Mouse (Mus musculus): ENCODE measurements around the gene Mcm8. TPM values are rescaled to one million over a fixed set of nuclear protein-coding genes. Genes with fewer than 3 reads are reported as not detected.

The Mcm8 gene
- polyA plus RNA-seq, 1 experiment from 2014 or later = 10.5 TPM

DNA sequence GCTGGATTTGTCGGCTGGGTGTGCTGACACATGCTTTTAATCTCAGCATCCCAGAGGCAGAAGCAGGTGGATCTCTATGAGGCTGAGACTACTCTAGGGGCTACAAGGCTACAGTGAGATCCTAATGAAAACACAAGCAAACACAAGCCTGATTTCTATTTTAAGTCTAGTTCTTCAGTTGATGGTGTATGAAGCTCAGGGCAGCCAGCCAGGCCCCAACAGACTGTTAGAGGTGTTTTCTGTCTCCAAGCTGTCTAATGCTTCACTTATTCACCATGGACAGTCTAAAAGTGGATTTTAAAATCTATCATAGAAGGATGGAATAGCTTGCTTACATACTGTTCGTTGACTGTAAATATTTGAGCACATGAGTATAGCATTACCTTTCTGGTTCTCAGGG lies 45.5 kb downstream of the Mcm8 start:
- Histone ChIP-seq H3K36me3 (ENCODE audit: control insufficient read depth, insufficient read depth, low read length) (peaks cover 30% of the 10 kb centered on the region), H3K9ac (ENCODE audit: low read depth, low read length) (no peak overlapping the region), H3K4me3 (ENCODE audit: low read depth, low read length) (no peak overlapping the region), H3K4me1 (ENCODE audit: control insufficient read depth, insufficient read depth, low read length) (no peaks in the 10 kb centered on the region), H3K27ac (replicated peaks; ENCODE audit: low read depth, low read length) (no peak overlapping the region), H3K9me3 (ENCODE audit: control insufficient read depth, low read length) (no peaks in the 10 kb centered on the region), H3K27me3 (replicated peaks; ENCODE audit: control insufficient read depth, insufficient read depth, low read length) (no peaks in the 10 kb centered on the region), H3K4me2 (ENCODE audit: low read depth, low read length) (no peak overlapping the region)
- WGBS = 85% methylated on average over 2 of the region's 2 CpGs
- no peak for DNase-seq (ENCODE audit: low spot score)
- ATAC-seq (ENCODE audit: low read depth) = no peak

DNA sequence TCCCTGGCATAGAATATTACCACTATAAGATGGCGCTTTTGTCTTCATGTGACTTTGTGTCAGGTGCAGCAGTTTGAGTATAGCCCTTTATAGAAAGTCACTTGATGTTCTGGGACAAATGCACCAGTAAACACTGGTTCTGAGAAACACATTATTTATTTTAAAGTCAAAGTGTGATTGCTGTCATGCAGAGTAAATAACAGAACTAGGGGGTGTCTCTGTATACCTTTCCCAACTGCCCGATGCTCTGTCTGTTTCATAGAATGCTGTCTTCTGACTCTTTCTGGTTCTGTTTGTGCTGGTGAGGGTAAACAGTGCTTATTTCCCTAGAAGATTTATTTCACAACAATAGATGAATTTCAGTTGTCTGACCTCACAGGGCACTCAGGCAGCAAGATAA lies 47.4 kb downstream of the Mcm8 start:
- H3K9me3 ChIP-seq (ENCODE audit: control insufficient read depth, low read length) = no peaks in the 10 kb centered on the region
- DNase-seq (ENCODE audit: low spot score) (no peak), ATAC-seq (ENCODE audit: low read depth) (no peak)
- no peak overlapping the region for H3K4me3 ChIP-seq (ENCODE audit: low read depth, low read length)
- no peak overlapping the region for H3K4me2 ChIP-seq (ENCODE audit: low read depth, low read length)
- no peak overlapping the region for H3K9ac ChIP-seq (ENCODE audit: low read depth, low read length)
- WGBS = 91% methylated on average over 2 of the region's 2 CpGs
- H3K27ac ChIP-seq (replicated peaks; ENCODE audit: low read depth, low read length) = no peak overlapping the region
- H3K4me1 ChIP-seq (ENCODE audit: control insufficient read depth, insufficient read depth, low read length) = no peaks in the 10 kb centered on the region
- H3K27me3 ChIP-seq (replicated peaks; ENCODE audit: control insufficient read depth, insufficient read depth, low read length) = no peaks in the 10 kb centered on the region
- H3K36me3 ChIP-seq (ENCODE audit: control insufficient read depth, insufficient read depth, low read length) = peaks cover 37% of the 10 kb centered on the region

DNA sequence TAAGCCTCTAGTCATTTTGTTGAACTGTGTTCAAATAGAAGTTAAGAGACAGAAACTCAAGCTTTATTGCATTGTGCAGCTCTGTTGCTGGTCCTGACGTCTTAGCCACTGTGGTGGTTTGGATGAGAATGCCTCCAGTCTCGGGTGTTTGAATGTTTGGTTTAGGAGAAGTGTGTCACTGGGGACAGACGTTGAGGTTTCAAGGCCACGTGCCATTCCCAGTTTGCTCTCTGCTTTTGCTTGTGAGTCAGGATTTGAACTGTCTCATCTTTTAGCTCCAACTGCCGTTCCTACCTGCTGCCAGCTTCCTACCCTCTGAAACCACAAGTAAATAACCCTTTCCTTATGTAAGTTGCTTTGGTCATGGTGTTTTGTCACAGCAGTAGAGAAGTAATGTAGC lies 51.6 kb downstream of the Mcm8 start:
- DNase-seq (ENCODE audit: low spot score) = no peak
- no peak overlapping the region for H3K4me3 ChIP-seq (ENCODE audit: low read depth, low read length)
- H3K27me3 ChIP-seq (replicated peaks; ENCODE audit: control insufficient read depth, insufficient read depth, low read length) = no peaks in the 10 kb centered on the region
- no peak overlapping the region for H3K9ac ChIP-seq (ENCODE audit: low read depth, low read length)
- H3K4me2 ChIP-seq (ENCODE audit: low read depth, low read length) = no peak overlapping the region
- peaks cover 32% of the 10 kb centered on the region; the same call in 1 of the 2 replicates for H3K36me3 ChIP-seq (ENCODE audit: control insufficient read depth, insufficient read depth, low read length)
- H3K9me3 ChIP-seq (ENCODE audit: control insufficient read depth, low read length) = no peaks in the 10 kb centered on the region
- 70% methylated on average over 5 of the region's 5 CpGs for WGBS
- no peak for ATAC-seq (ENCODE audit: low read depth)
- H3K27ac ChIP-seq (replicated peaks; ENCODE audit: low read depth, low read length) = no peak overlapping the region
- no peaks in the 10 kb centered on the region for H3K4me1 ChIP-seq (ENCODE audit: control insufficient read depth, insufficient read depth, low read length)

DNA sequence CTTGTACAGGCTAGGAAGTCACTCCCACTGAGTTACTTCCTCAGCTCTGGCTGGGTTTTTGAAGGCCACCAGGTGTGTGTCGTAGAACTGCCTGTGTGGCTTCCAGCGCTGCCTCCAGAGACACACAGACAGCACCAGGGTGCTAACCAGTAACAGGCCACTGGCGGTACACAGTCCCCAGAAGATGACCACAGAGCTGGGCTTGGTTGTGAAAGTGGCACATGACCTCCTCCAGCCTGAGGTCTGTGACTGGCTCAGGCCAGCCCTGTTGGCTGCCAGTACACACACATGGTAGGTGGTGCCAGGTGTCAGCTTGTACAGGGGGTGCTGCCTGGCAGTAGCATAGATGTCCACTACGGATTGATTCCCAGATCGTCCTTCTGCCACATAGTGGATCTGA lies 53.7 kb downstream of the Mcm8 start:
- Histone ChIP-seq H3K9me3 (ENCODE audit: control insufficient read depth, low read length) (no peaks in the 10 kb centered on the region), H3K27ac (replicated peaks; ENCODE audit: low read depth, low read length) (no peak overlapping the region), H3K27me3 (replicated peaks; ENCODE audit: control insufficient read depth, insufficient read depth, low read length) (no peaks in the 10 kb centered on the region), H3K9ac (ENCODE audit: low read depth, low read length) (no peak overlapping the region), H3K4me3 (ENCODE audit: low read depth, low read length) (no peak overlapping the region), H3K4me2 (ENCODE audit: low read depth, low read length) (no peak overlapping the region), H3K4me1 (ENCODE audit: control insufficient read depth, insufficient read depth, low read length) (no peaks in the 10 kb centered on the region), H3K36me3 (ENCODE audit: control insufficient read depth, insufficient read depth, low read length) (peaks cover 18% of the 10 kb centered on the region; the same call in 1 of the 2 replicates)
- 85% methylated on average over 5 of the region's 5 CpGs for WGBS
- no peak for ATAC-seq (ENCODE audit: low read depth)
- no peak for DNase-seq (ENCODE audit: low spot score)

DNA sequence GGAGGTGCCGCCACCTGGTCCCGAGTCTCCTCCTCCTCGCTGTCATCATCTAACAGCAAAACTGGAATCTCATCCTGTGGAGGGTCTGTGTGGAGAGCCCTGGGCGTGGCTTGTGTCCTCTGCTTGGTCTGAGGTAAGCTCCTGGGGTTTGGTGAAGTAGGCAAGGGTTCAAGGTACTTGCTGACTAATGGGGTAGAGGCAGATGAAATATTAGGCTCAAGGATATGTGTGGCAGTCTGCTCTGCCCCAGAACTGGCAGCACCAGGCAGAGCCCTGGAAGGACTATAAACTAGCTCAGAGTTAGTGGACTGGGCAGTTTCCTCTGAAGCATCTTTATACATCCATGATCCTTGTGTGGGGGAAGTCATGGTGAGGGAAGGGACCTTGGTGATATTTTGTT lies 54.3 kb downstream of the Mcm8 start:
- H3K9me3 ChIP-seq (ENCODE audit: control insufficient read depth, low read length) = no peaks in the 10 kb centered on the region
- no peak overlapping the region for H3K4me3 ChIP-seq (ENCODE audit: low read depth, low read length)
- H3K9ac ChIP-seq (ENCODE audit: low read depth, low read length) = no peak overlapping the region
- 77% methylated on average over 4 of the region's 4 CpGs for WGBS
- H3K4me1 ChIP-seq (ENCODE audit: control insufficient read depth, insufficient read depth, low read length) = no peaks in the 10 kb centered on the region
- peaks cover 15% of the 10 kb centered on the region; the same call in 1 of the 2 replicates for H3K36me3 ChIP-seq (ENCODE audit: control insufficient read depth, insufficient read depth, low read length)
- no peaks in the 10 kb centered on the region for H3K27me3 ChIP-seq (replicated peaks; ENCODE audit: control insufficient read depth, insufficient read depth, low read length)
- no peak overlapping the region for H3K27ac ChIP-seq (replicated peaks; ENCODE audit: low read depth, low read length)
- no peak overlapping the region for H3K4me2 ChIP-seq (ENCODE audit: low read depth, low read length)
- ATAC-seq (ENCODE audit: low read depth) (no peak), DNase-seq (ENCODE audit: low spot score) (no peak)

DNA sequence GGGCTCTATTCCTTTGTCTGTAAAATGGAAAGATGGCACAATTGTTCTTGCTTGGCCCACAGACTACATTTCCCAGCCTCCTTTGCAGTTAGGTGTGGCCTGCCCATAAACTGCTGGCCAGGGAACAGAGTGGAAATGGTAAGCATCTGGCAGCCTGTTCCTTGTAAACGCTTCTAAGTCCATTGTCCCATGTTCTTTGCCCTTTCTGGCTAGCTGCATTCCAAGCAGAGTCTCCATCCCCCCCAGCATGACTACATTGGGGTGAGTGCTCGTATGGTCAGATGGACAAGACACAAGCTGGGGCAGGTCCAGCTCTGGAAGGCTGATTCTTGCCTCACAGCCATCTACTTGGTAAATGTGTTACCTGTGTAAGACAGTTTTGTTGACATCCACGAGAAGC lies 55.7 kb downstream of the Mcm8 start:
- ATAC-seq (ENCODE audit: low read depth) (no peak), DNase-seq (ENCODE audit: low spot score) (no peak)
- Histone ChIP-seq H3K4me3 (ENCODE audit: low read depth, low read length) (no peak overlapping the region), H3K4me1 (ENCODE audit: control insufficient read depth, insufficient read depth, low read length) (no peaks in the 10 kb centered on the region), H3K27me3 (replicated peaks; ENCODE audit: control insufficient read depth, insufficient read depth, low read length) (no peaks in the 10 kb centered on the region), H3K4me2 (ENCODE audit: low read depth, low read length) (no peak overlapping the region), H3K27ac (replicated peaks; ENCODE audit: low read depth, low read length) (no peak overlapping the region), H3K9ac (ENCODE audit: low read depth, low read length) (no peak overlapping the region), H3K36me3 (ENCODE audit: control insufficient read depth, insufficient read depth, low read length) (peaks cover 7% of the 10 kb centered on the region; the same call in 1 of the 2 replicates), H3K9me3 (ENCODE audit: control insufficient read depth, low read length) (no peaks in the 10 kb centered on the region)
- 58% methylated on average over 3 of the region's 3 CpGs for WGBS

DNA sequence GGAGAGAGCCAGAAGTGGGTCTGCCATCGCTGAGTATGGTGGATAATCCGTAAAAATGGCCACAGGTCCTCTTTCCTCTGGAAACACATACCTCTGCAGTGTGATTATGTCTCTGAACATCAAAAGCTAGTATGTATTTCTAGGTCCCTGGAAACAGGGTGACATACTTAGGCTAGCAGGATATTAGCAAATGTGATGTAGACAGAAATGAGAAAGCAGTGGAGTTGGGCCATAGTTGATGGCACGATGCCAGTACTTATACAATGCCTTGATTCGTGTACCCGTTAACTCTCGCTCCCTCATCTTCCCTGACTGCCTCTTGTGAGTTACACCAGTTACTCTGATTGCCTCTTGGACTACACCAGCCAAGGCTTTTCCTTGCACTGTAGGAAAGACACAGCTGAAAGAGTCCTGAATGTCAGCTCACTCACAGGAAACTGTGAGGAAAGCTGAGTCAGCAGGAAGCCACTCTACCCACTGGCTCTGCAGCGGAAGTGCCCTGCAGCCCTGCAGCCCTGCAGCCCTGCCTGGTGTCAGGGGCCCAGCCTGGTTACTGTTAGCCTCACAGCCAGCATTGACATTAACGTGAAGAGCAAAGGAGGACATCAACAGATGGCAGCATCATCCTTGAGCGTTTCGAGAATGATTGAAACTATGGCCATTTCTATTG lies 57.9 kb downstream of the Mcm8 start:
- Histone ChIP-seq H3K4me2 (ENCODE audit: low read depth, low read length) (no peak overlapping the region), H3K4me1 (ENCODE audit: control insufficient read depth, insufficient read depth, low read length) (no peaks in the 10 kb centered on the region), H3K9ac (ENCODE audit: low read depth, low read length) (no peak overlapping the region), H3K36me3 (ENCODE audit: control insufficient read depth, insufficient read depth, low read length) (no peaks in the 10 kb centered on the region), H3K27me3 (replicated peaks; ENCODE audit: control insufficient read depth, insufficient read depth, low read length) (peaks cover 15% of the 10 kb centered on the region), H3K9me3 (ENCODE audit: control insufficient read depth, low read length) (no peaks in the 10 kb centered on the region), H3K4me3 (ENCODE audit: low read depth, low read length) (no peak overlapping the region), H3K27ac (replicated peaks; ENCODE audit: low read depth, low read length) (no peak overlapping the region)
- 77% methylated on average over 10 of the region's 10 CpGs for WGBS
- ATAC-seq (ENCODE audit: low read depth) (no peak), DNase-seq (ENCODE audit: low spot score) (no peak)

DNA sequence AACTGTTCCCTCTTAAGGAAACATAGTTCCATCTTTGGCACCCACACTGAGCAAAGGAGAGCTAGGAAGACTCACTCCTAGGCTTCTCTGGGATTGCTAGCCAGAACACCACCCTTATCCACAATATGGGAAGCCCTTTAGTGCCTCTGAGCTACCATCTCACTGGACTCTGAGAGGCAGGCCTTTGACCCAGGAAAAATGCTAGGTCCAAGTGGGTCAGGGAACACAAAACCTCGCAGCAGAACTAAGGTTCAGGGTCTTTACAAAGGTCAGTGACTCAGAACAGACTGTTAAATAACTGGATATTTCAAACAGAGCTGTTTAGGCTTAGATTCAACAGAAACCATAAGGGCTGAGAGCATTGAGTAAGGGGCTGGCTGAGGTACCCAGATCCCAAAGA lies 61.0 kb downstream of the Mcm8 start:
- no peaks in the 10 kb centered on the region for H3K36me3 ChIP-seq (ENCODE audit: control insufficient read depth, insufficient read depth, low read length)
- no peak overlapping the region for H3K4me3 ChIP-seq (ENCODE audit: low read depth, low read length)
- H3K9ac ChIP-seq (ENCODE audit: low read depth, low read length) = no peak overlapping the region
- H3K4me2 ChIP-seq (ENCODE audit: low read depth, low read length) = no peak overlapping the region
- ATAC-seq (ENCODE audit: low read depth) = no peak
- 62% methylated on average over 1 of the region's 1 CpGs for WGBS
- no peak for DNase-seq (ENCODE audit: low spot score)
- no peaks in the 10 kb centered on the region for H3K9me3 ChIP-seq (ENCODE audit: control insufficient read depth, low read length)
- H3K27me3 ChIP-seq (replicated peaks; ENCODE audit: control insufficient read depth, insufficient read depth, low read length) = peaks cover 36% of the 10 kb centered on the region
- H3K4me1 ChIP-seq (ENCODE audit: control insufficient read depth, insufficient read depth, low read length) = no peaks in the 10 kb centered on the region; the same call in 1 of the 2 replicates
- no peak overlapping the region for H3K27ac ChIP-seq (replicated peaks; ENCODE audit: low read depth, low read length)

Measured in embryonic facial prominence, embryonic 14.5 days (tissue).